In the genomic region with DNA sequence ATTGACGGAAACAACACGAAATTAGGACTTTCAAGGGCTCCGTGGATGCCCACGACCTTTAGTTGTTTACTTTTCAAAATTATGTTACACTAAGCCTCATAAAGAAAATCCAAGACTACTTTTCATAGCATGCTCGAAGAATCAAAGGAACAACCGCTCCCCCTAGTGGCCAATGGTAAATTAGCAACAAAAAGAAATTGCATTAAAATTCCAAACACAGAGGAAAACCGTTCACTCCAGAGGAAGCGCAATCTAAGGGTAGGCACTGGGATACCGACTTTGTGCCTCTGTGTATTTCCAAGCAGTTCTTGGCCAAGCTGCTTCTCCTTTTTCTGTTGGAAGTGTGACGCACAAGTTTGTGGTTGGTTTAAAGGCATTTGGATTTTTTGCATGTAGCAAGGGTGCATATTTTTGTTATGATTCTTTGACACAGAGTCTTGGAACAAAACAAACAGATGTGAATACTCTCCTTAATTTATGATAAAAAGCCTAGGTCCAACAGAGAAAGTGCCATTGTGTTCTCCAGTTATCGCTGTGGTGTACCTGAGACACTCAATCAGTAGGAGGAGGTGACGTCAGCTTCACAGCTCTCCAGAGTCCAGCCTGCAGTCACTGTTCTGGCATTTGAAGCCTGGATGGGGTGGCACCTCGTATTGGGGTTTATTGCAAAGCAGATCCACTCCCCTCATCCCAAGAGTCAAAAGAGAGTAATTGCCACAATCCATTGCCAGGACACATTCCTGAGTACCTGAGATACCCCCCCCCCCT, we compare ENCODE assay signal across 9 mouse cellular contexts.
DNase-seq lines count a peak whose midpoint lies in the region; ATAC-seq lines count a peak whose summit lies in the region.
"Had no signal": no experiment of that assay in that cellular context is flagged by ENCODE, and none has a peak within 500 bp of the region (broad histone marks: within the 10 kb centered on the region; RNA-seq: fewer than 3 reads in every experiment).

No protein-coding gene starts in this region.

- intact Hi-C loops in heart, postnatal 10 days (cut with DNase I): loop anchor here (1.0 to 10.0 kb wide), 5 partner anchors 42 to 310 kb away; no protein-coding TSS in a partner anchor

- no peaks in the 10 kb centered on the region for H3K36me3 ChIP-seq in limb, embryonic 10.5 days
- H3K36me3 ChIP-seq in neural tube, embryonic 11.5 days (ENCODE audit: control insufficient read depth, insufficient read depth, low read length): no peaks in the 10 kb centered on the region

- no peak overlapping the region for H3K4me3 ChIP-seq in limb, embryonic 10.5 days
- H3K4me3 ChIP-seq in neural tube, embryonic 11.5 days (ENCODE audit: low read depth, low read length): no peak overlapping the region
- H3K4me3 ChIP-seq: erythroblast, embryonic 14.5 days had no signal

- no peak overlapping the region for H3K27ac ChIP-seq in limb, embryonic 10.5 days
- no peak overlapping the region for H3K27ac ChIP-seq in neural tube, embryonic 11.5 days (ENCODE audit: low read depth, low read length)

- peak; percentile 62 for DNase-seq in left cerebral cortex, adult 11 months (ENCODE audit: low spot score)
- no peak for DNase-seq in left cerebral cortex, adult 8-10 months (ENCODE audit: low spot score in 2 of 2)
- peak; percentile 62 for DNase-seq in Muller cell, postnatal 12 days (ENCODE audit: inconsistent ontology term)
- peak; percentile 33 to 75 for DNase-seq in cerebellum, postnatal 36 days
- peak; percentile 71 to 85 for DNase-seq in heart, postnatal 10 days
- DNase-seq in limb, embryonic 10.5 days (ENCODE audit: low spot score): peak; percentile 68
- DNase-seq in neural tube, embryonic 11.5 days (ENCODE audit: low spot score): peak; percentile 55
- no peak for DNase-seq in T-cell, adult 2 months (ENCODE audit: low spot score)

- WGBS in limb, embryonic 10.5 days: 22% methylated on average over 13 of the region's 13 CpGs
- WGBS in neural tube, embryonic 11.5 days: 21% methylated on average over 13 of the region's 13 CpGs

- H3K9me3 ChIP-seq in limb, embryonic 10.5 days (replicated peaks): no peaks in the 10 kb centered on the region
- no peaks in the 10 kb centered on the region for H3K9me3 ChIP-seq in neural tube, embryonic 11.5 days (ENCODE audit: control insufficient read depth, low read length)

- peaks cover 27% of the 10 kb centered on the region for H3K4me1 ChIP-seq in limb, embryonic 10.5 days
- H3K4me1 ChIP-seq in neural tube, embryonic 11.5 days (ENCODE audit: control insufficient read depth, insufficient read depth, low read length): 0 out of 2 replicates have a peak, but pooled peaks cover 3% of the 10 kb centered on the region

- ATAC-seq in neural tube, embryonic 11.5 days (ENCODE audit: insufficient read depth, low FRiP score, low TSS enrichment): no peak

- no peak overlapping the region for H3K4me2 ChIP-seq in neural tube, embryonic 11.5 days (ENCODE audit: low read depth)

- no peaks in the 10 kb centered on the region for H3K27me3 ChIP-seq in limb, embryonic 10.5 days (ENCODE audit: low read depth, poor library complexity, severe bottlenecking)
- no peaks in the 10 kb centered on the region for H3K27me3 ChIP-seq in neural tube, embryonic 11.5 days (ENCODE audit: control insufficient read depth, insufficient read depth, low read length)

- no peak overlapping the region for H3K9ac ChIP-seq in neural tube, embryonic 11.5 days (ENCODE audit: low read length)

Comparison
In these comparisons a context has a peak if more than half of its experiments do, and no peak if none do; other contexts are left out.
1. DNase-seq: peak in left cerebral cortex, adult 11 months (single experiment), Muller cell, postnatal 12 days (single experiment), cerebellum, postnatal 36 days (2 of 2), heart, postnatal 10 days (2 of 2), limb, embryonic 10.5 days (single experiment) and neural tube, embryonic 11.5 days (single experiment); none in left cerebral cortex, adult 8-10 months (0 of 2) and T-cell, adult 2 months (single experiment).